ENCODE assay signal across 11 mouse cellular contexts in genomic region chr5:62672736-62673436, GRCm38 (mm10).
A peak's percentile ranks its signal among the peaks of the same experiment; 100 is the strongest.
DNase-seq lines count a peak whose midpoint lies in the region; ATAC-seq and TF ChIP-seq lines count a peak whose summit lies in the region.
"Had no signal": no experiment of that assay in that cellular context is flagged by ENCODE, and none has a peak within 500 bp of the region (broad histone marks: within the 10 kb centered on the region; RNA-seq: fewer than 3 reads in every experiment).

No protein-coding gene starts in this region.

- no peak for TF ChIP-seq CTCF in cortical plate, adult 2 months (IDR thresholded peaks at IDR 0.05; ENCODE audit: extremely low read depth, insufficient read depth, low read length)

- H3K27ac ChIP-seq in kidney, embryonic 14.5 days (ENCODE audit: low read depth, low read length) = 0 out of 2 replicates have a peak overlapping the region, but pooled peaks have one; percentile 6
- H3K27ac ChIP-seq in cortical plate, adult 2 months (ENCODE audit: insufficient read depth, low read length) = peak overlapping the region; percentile 45
- H3K27ac ChIP-seq in midbrain, embryonic 13.5 days = peak overlapping the region; percentile 56; the same call in 1 of the 2 replicates
- H3K27ac ChIP-seq: limb, embryonic 12.5 days; macrophage had no signal

- WGBS in kidney, embryonic 14.5 days = 13% methylated on average over 9 of the region's 9 CpGs
- WGBS in midbrain, embryonic 13.5 days = 16% methylated on average over 9 of the region's 9 CpGs

- H3K27me3 ChIP-seq in kidney, embryonic 14.5 days (ENCODE audit: control insufficient read depth, insufficient read depth, low read length) = no peaks in the 10 kb centered on the region
- H3K27me3 ChIP-seq in midbrain, embryonic 13.5 days = no peaks in the 10 kb centered on the region
- H3K27me3 ChIP-seq: limb, embryonic 12.5 days had no signal

- peak; percentile 60; the same call in 1 of the 2 replicates for ATAC-seq in kidney, embryonic 14.5 days (ENCODE audit: low FRiP score, low TSS enrichment)
- ATAC-seq in midbrain, embryonic 13.5 days = peak; percentile 72
- ATAC-seq in activated CD4-positive, CD25-positive, alpha-beta regulatory T cell, adult 4 months = no peak
- ATAC-seq: inflammation-experienced regulatory T-cells, adult 6 months had no signal

- no peak for TF ChIP-seq POLR2A in cortical plate, adult 2 months (IDR thresholded peaks at IDR 0.05; ENCODE audit: extremely low read depth, insufficient read depth, low read length)

- H3K4me2 ChIP-seq in kidney, embryonic 14.5 days (replicated peaks; ENCODE audit: low read depth, low read length) = peak overlapping the region; percentile 25
- H3K4me2 ChIP-seq in midbrain, embryonic 13.5 days (replicated peaks) = peak overlapping the region; percentile 40
- H3K4me2 ChIP-seq: limb, embryonic 12.5 days had no signal

- H3K36me3 ChIP-seq in kidney, embryonic 14.5 days (ENCODE audit: control insufficient read depth, insufficient read depth, low read length) = no peaks in the 10 kb centered on the region
- no peaks in the 10 kb centered on the region for H3K36me3 ChIP-seq in midbrain, embryonic 13.5 days
- H3K36me3 ChIP-seq: limb, embryonic 12.5 days had no signal

- H3K9ac ChIP-seq in kidney, embryonic 14.5 days (ENCODE audit: low read depth, low read length) = no peak overlapping the region
- H3K9ac ChIP-seq in midbrain, embryonic 13.5 days (replicated peaks) = peak overlapping the region; percentile 32
- H3K9ac ChIP-seq: limb, embryonic 12.5 days had no signal

- no peak overlapping the region for H3K4me3 ChIP-seq in kidney, embryonic 14.5 days (ENCODE audit: low read length)
- H3K4me3 ChIP-seq in cortical plate, adult 2 months (ENCODE audit: insufficient read depth, low read length) = no peak overlapping the region
- no peak overlapping the region for H3K4me3 ChIP-seq in midbrain, embryonic 13.5 days (replicated peaks)
- H3K4me3 ChIP-seq: limb, embryonic 12.5 days had no signal

- no peaks in the 10 kb centered on the region for H3K4me1 ChIP-seq in kidney, embryonic 14.5 days (ENCODE audit: control insufficient read depth, insufficient read depth, low read length)
- H3K4me1 ChIP-seq in cortical plate, adult 2 months (ENCODE audit: control insufficient read depth, insufficient read depth, low read length) = no peaks in the 10 kb centered on the region; the same call in 1 of the 2 replicates
- H3K4me1 ChIP-seq in midbrain, embryonic 13.5 days (replicated peaks) = peaks cover 11% of the 10 kb centered on the region
- H3K4me1 ChIP-seq: limb, embryonic 12.5 days had no signal

- no peaks in the 10 kb centered on the region for H3K9me3 ChIP-seq in kidney, embryonic 14.5 days (ENCODE audit: control insufficient read depth, low read length)
- no peaks in the 10 kb centered on the region for H3K9me3 ChIP-seq in midbrain, embryonic 13.5 days
- H3K9me3 ChIP-seq: limb, embryonic 12.5 days had no signal

- no peak for DNase-seq in kidney, adult 18-20 months
- peak; percentile 19 for DNase-seq in forelimb bud, embryonic 11.5 days (ENCODE audit: low read depth, low spot score)
- no peak for DNase-seq in cerebellum, adult 11-12 months
- no peak for DNase-seq in layer of hippocampus, adult 8-10 months (ENCODE audit: low spot score in 2 of 2)

Comparison
In these comparisons a context has a peak if more than half of its experiments do, and no peak if none do; other contexts are left out.
1. H3K27ac ChIP-seq: peak in every context shown above with its lines; median percentile 56 in midbrain, embryonic 13.5 days; 45 in cortical plate, adult 2 months; 6 in kidney, embryonic 14.5 days.